Mouse (Mus musculus): ENCODE data around the gene Naip5. TPM values are rescaled to one million over a fixed set of nuclear protein-coding genes. Genes with fewer than 3 reads are reported as not detected.

Gene Naip5
- total RNA-seq, 2 experiments from 2014 or later = 0.35 to 0.45 TPM

Other genes with a start within 250 kb of the Naip5 start
- gene Mccc2, start 230.7 kb downstream of the Naip5 start, total RNA-seq (2021) = 10 to 100 TPM; 22.0 to 22.3 TPM
- 10 to 100 TPM; 39.0 to 44.4 TPM for gene Bdp1, start 142.3 kb downstream of the Naip5 start, total RNA-seq (2021)
- 10 to 100 TPM; 15.0 to 16.5 TPM for gene Serf1, start 138.3 kb downstream of the Naip5 start, total RNA-seq (2021)
- gene Smn1, start 121.5 kb downstream of the Naip5 start, total RNA-seq (2021) = 10 to 100 TPM; 35.6 to 40.5 TPM
- under 1 TPM; 0.59 to 0.63 TPM for gene Naip2, start 44.2 kb downstream of the Naip5 start, total RNA-seq (2021)
- gene Naip6, start 71.4 kb upstream of the Naip5 start, total RNA-seq (2021) = under 1 TPM; 0.14 to 0.23 TPM
- gene Naip1, start 206.5 kb upstream of the Naip5 start, total RNA-seq (2021) = under 1 TPM in 1 of 2 experiments, not detected in 1; 0.14 TPM
- 10 to 100 TPM; 35.5 to 37.1 TPM for gene Gtf2h2, start 246.3 kb upstream of the Naip5 start, total RNA-seq (2021)